Mouse (Mus musculus) heart, postnatal 0 days (tissue): Measurements from ENCODE around the gene Slc47a2. TPM values are rescaled to one million over a fixed set of nuclear protein-coding genes. Genes with fewer than 3 reads are reported as not detected.

ENCODE experiments used
- ATAC-seq: fragments of 200-750 bp; cut with Nextera tagmentation; 2 replicates; pipeline ENCODE4 v1.8.0; 2017; ENCODE audit warnings: low read depth, moderate number of reproducible peaks, moderate library complexity; ENCODE audit not compliant: insufficient read depth
- DNase-seq: peaks from one replicate; pipeline ENCODE4 v3.0.0-alpha.2; 2016; ENCODE audit warnings: low spot score
- H3K27ac ChIP-seq: fragments of 300-500 bp; sonication (generic); 2 replicates; pipeline ENCODE4 v1.5.1; 2014; ENCODE audit warnings: low read depth, mild to moderate bottlenecking
- H3K27me3 ChIP-seq: fragments of 300-500 bp; sonication (generic); 2 replicates; pipeline ENCODE4 v1.6.1; 2014; ENCODE audit warnings: low read length, mixed read lengths; ENCODE audit not compliant: control insufficient read depth, insufficient read depth
- H3K36me3 ChIP-seq: fragments of 300-500 bp; sonication (generic); replicated peaks from 2 replicates; pipeline ENCODE4 v1.6.1; 2014; ENCODE audit warnings: low read length, mixed read lengths; ENCODE audit not compliant: control insufficient read depth, insufficient read depth
- H3K4me1 ChIP-seq: fragments of 300-500 bp; sonication (generic); 2 replicates; pipeline ENCODE4 v1.6.1; 2014; ENCODE audit warnings: antibody characterized with exemption; ENCODE audit not compliant: control insufficient read depth, insufficient read depth
- H3K4me2 ChIP-seq: fragments of 300-500 bp; sonication (generic); 2 replicates; pipeline ENCODE4 v1.6.1; 2014; ENCODE audit warnings: low read depth, mild to moderate bottlenecking, low read length, moderate library complexity
- H3K4me3 ChIP-seq: fragments of 300-500 bp; sonication (generic); 2 replicates; pipeline ENCODE4 v1.5.1; 2014; ENCODE audit warnings: low read depth, low read length
- H3K9ac ChIP-seq: fragments of 300-500 bp; sonication (generic); replicated peaks from 2 replicates; pipeline ENCODE4 v1.6.1; 2014; ENCODE audit warnings: low read depth, low read length, mixed read lengths
- H3K9me3 ChIP-seq: fragments of 300-500 bp; sonication (generic); replicated peaks from 2 replicates; pipeline ENCODE4 v1.6.1; 2016; ENCODE audit warnings: low read length; ENCODE audit not compliant: control insufficient read depth
- CTCF ChIP-seq: IDR thresholded peaks from 2 replicates; pipeline ENCODE4 v1.5.1; 2016; ENCODE audit warnings: antibody characterized with exemption, control low read depth, low read depth
- EP300 ChIP-seq: IDR thresholded peaks from 2 replicates; pipeline ENCODE4 v1.6.1; 2016; ENCODE audit warnings: antibody characterized with exemption, low read depth
- WGBS: fragments of 180-500 bp; shearing (Covaris S2); extraction: QIAGEN DNeasy Blood & Tissue Kit; methylation state at CpG from one replicate; pipeline ENCODE4 v1.1.7; 2014; 5-methylcytosine and 5-hydroxymethylcytosine counted together
- polyA plus RNA-seq: library from polyadenylated mRNA; unstranded; fragments of >200 nt; fragmentation: Nextera tagmentation; extraction: Ambion mirVana; gene quantifications from 2 replicates; pipeline ENCODE4 v1.2.1, GENCODE M21; 2015
- total RNA-seq: library from RNA; depleted of rRNA; stranded (reverse); fragments of >200 nt; gene quantifications from 2 replicates; pipeline ENCODE4 v1.2.3, GENCODE M21; 2014; ENCODE audit warnings: low replicate concordance; rRNA removed

Slc47a2 gene
- not detected in 2 replicates for total RNA-seq
- polyA plus RNA-seq, result 0.04 and 0.14 TPM in 2 replicates

- peaks cover 8% of the 10 kb centered on the region; the same call in 1 of the 2 replicates for H3K36me3 ChIP-seq
Measured at GRCm38 (mm10) chr11:61342505-61343420, at the start of gene Slc47a2. Gene Slc47a2 (minus strand): TSS chr11:61342860.

GRCm38 (mm10) chr11:61388936-61389335 lies 46.3 kb upstream of the Slc47a2 start:
- no peak for TF ChIP-seq CTCF
- TF ChIP-seq EP300, result no peak
- Histone ChIP-seq H3K27me3 (no peaks in the 10 kb centered on the region), H3K9ac (no peak overlapping the region), H3K27ac (no peak overlapping the region), H3K4me1 (no peaks in the 10 kb centered on the region), H3K36me3 (no peaks in the 10 kb centered on the region), H3K9me3 (no peaks in the 10 kb centered on the region), H3K4me3 (no peak overlapping the region), H3K4me2 (no peak overlapping the region)
- 73% methylated on average over 4 of the region's 4 CpGs for WGBS
- ATAC-seq, result no peak
- no peak for DNase-seq

More at GRCm38 (mm10) chr11:61342505-61343420, at the start of gene Slc47a2:
- peak; percentile 56 for DNase-seq
- no peaks in the 10 kb centered on the region for H3K9me3 ChIP-seq
- TF ChIP-seq CTCF (peak; percentile 46), EP300 (no peak)
- H3K4me2 ChIP-seq, result peak within 1 kb of the TSS; percentile 62
- peak; percentile 49 for ATAC-seq
- H3K9ac ChIP-seq, result peak within 1 kb of the TSS; percentile 17; the same call in 1 of the 2 replicates
- H3K27me3 ChIP-seq, result peaks cover 22% of the 10 kb centered on the region
- H3K4me3 ChIP-seq, result peak within 1 kb of the TSS; percentile 42
- no peak within 1 kb of the TSS for H3K27ac ChIP-seq
- 3% methylated on average over 61 of the region's 61 CpGs for WGBS
- no peaks in the 10 kb centered on the region for H3K4me1 ChIP-seq

- H3K36me3 ChIP-seq, result no peaks in the 10 kb centered on the region
- H3K9ac ChIP-seq, result no peak overlapping the region
- no peaks in the 10 kb centered on the region for H3K4me1 ChIP-seq
- peak; percentile 35 for DNase-seq
- H3K27me3 ChIP-seq, result no peaks in the 10 kb centered on the region
- no peak overlapping the region for H3K4me3 ChIP-seq
- H3K9me3 ChIP-seq, result no peaks in the 10 kb centered on the region
- no peak overlapping the region for H3K4me2 ChIP-seq
- 57% methylated on average over 6 of the region's 6 CpGs for WGBS
- ATAC-seq, result no peak
- TF ChIP-seq CTCF (peak; percentile 46; the same call in 1 of the 2 replicates), EP300 (no peak)
- H3K27ac ChIP-seq, result no peak overlapping the region
Measured at GRCm38 (mm10) chr11:61388012-61388411, 45.4 kb upstream of the Slc47a2 start.

GRCm38 (mm10) chr11:61387233-61387632 lies 44.6 kb upstream of the Slc47a2 start:
- no peak for TF ChIP-seq CTCF
- no peak for TF ChIP-seq EP300
- no peaks in the 10 kb centered on the region for H3K9me3 ChIP-seq
- 72% methylated on average over 6 of the region's 6 CpGs for WGBS
- no peak overlapping the region for H3K27ac ChIP-seq
- ATAC-seq, result no peak
- no peaks in the 10 kb centered on the region for H3K36me3 ChIP-seq
- H3K4me3 ChIP-seq, result no peak overlapping the region
- H3K4me1 ChIP-seq, result no peaks in the 10 kb centered on the region
- no peak overlapping the region for H3K4me2 ChIP-seq
- no peak for DNase-seq
- H3K9ac ChIP-seq, result no peak overlapping the region
- no peaks in the 10 kb centered on the region for H3K27me3 ChIP-seq

GRCm38 (mm10) chr11:61385725-61386124 lies 43.1 kb upstream of the Slc47a2 start:
- no peaks in the 10 kb centered on the region; the same call in 1 of the 2 replicates for H3K9me3 ChIP-seq
- no peaks in the 10 kb centered on the region for H3K4me1 ChIP-seq
- no peaks in the 10 kb centered on the region for H3K27me3 ChIP-seq
- 51% methylated on average over 4 of the region's 4 CpGs for WGBS
- H3K4me3 ChIP-seq, result no peak overlapping the region
- H3K36me3 ChIP-seq, result no peaks in the 10 kb centered on the region
- no peak overlapping the region for H3K9ac ChIP-seq
- H3K4me2 ChIP-seq, result no peak overlapping the region
- DNase-seq, result no peak
- H3K27ac ChIP-seq, result no peak overlapping the region
- TF ChIP-seq CTCF (no peak), EP300 (no peak)
- ATAC-seq, result no peak
